Mouse (Mus musculus) heart, adult 2 months (tissue): ENCODE results near the gene Katnal1. TPM values are rescaled to one million over a fixed set of nuclear protein-coding genes. Genes with fewer than 3 reads are reported as not detected.
A peak's percentile ranks its signal among the peaks of the same experiment; 100 is the strongest.

Experiments used
- DNase-seq, 2 experiments: peaks; one replicate each; pipeline ENCODE4 v3.0.0; 2021
- H3K27ac ChIP-seq: fragments of 200-600 bp; 2 replicates; pipeline ENCODE4 v1.8.1; 2022
- H3K27me3 ChIP-seq: fragments of 200-500 bp; 2 replicates; pipeline ENCODE4 v1.6.1; 2012; ENCODE audit warnings: mild to moderate bottlenecking, low read length, inconsistent platforms, mixed read lengths; ENCODE audit not compliant: control insufficient read depth, insufficient read depth
- H3K36me3 ChIP-seq: fragments of 200-500 bp; 2 replicates; pipeline ENCODE4 v1.6.1; 2012; ENCODE audit warnings: low read length, inconsistent platforms; ENCODE audit not compliant: control insufficient read depth, insufficient read depth
- H3K4me1 ChIP-seq: fragments of 200-500 bp; 2 replicates; pipeline ENCODE4 v1.6.1; 2011; ENCODE audit warnings: low read length; ENCODE audit not compliant: control insufficient read depth, insufficient read depth
- H3K4me3 ChIP-seq: fragments of 200-600 bp; 2 replicates; pipeline ENCODE4 v1.8.1; 2022
- H3K79me2 ChIP-seq: fragments of 200-500 bp; replicated peaks from 2 replicates; pipeline ENCODE4 v1.6.1; 2012; ENCODE audit warnings: mild to moderate bottlenecking, inconsistent platforms, low read length, moderate library complexity, mixed read lengths; ENCODE audit not compliant: control insufficient read depth, insufficient read depth
- H3K9ac ChIP-seq: fragments of 200-500 bp; 2 replicates; pipeline ENCODE4 v1.6.1; 2012; ENCODE audit warnings: low read depth, mild to moderate bottlenecking, control low read depth, inconsistent platforms, low read length, mixed read lengths
- CTCF ChIP-seq: fragments of 200-600 bp; IDR thresholded peaks from 2 replicates; pipeline ENCODE4 v1.8.1; 2022; ENCODE audit warnings: antibody characterized with exemption, mild to moderate bottlenecking, moderate library complexity
- EP300 ChIP-seq: fragments of 200-500 bp; IDR thresholded peaks from 2 replicates; pipeline ENCODE4 v1.6.1; 2011; ENCODE audit warnings: low read depth, low read length, control low read depth; ENCODE audit not compliant: insufficient read depth
- POLR2A ChIP-seq: fragments of 200-500 bp; IDR thresholded peaks from 2 replicates; pipeline ENCODE4 v1.6.1; 2011; ENCODE audit warnings: mild to moderate bottlenecking, low read depth, low read length, control low read depth; ENCODE audit not compliant: insufficient read depth
- WGBS: fragments of 180-500 bp; shearing (Covaris S2); methylation state at CpG from one replicate; pipeline ENCODE4 v1.1.7; 2018; 5-methylcytosine and 5-hydroxymethylcytosine counted together
- intact Hi-C: fragments of 180-260 bp; cut with DNase I; formaldehyde crosslinking; loops from one replicate; pipeline ENCODE4 v1.15.1; 2025
- polyA plus RNA-seq: library from polyadenylated mRNA; depleted of rRNA; stranded (reverse); fragments of >200 nt; gene quantifications from 2 replicates; pipeline ENCODE4 v1.2.3, GENCODE M21; 2012
- total RNA-seq, 2 experiments: library from RNA; stranded (reverse); gene quantifications; 2 replicates each; pipeline ENCODE4 v1.2.3; 2021

Katnal1 gene
- total and polyA plus RNA-seq, 3 experiments = 4.8 to 10.4 (median 9.5) TPM

- H3K27ac ChIP-seq = no peak overlapping the region
- intact Hi-C loops = no loop called here
- no peak overlapping the region for H3K9ac ChIP-seq
- 28% methylated on average over 6 of the region's 6 CpGs for WGBS
- TF ChIP-seq POLR2A (no peak), EP300 (no peak), CTCF (no peak)
- peaks cover 9% of the 10 kb centered on the region for H3K4me1 ChIP-seq
- H3K4me3 ChIP-seq = no peak overlapping the region
- no peaks in the 10 kb centered on the region for H3K27me3 ChIP-seq
- DNase-seq = no peak
- no peaks in the 10 kb centered on the region for H3K36me3 ChIP-seq
- H3K79me2 ChIP-seq = no peaks in the 10 kb centered on the region
Observed at GRCm38 (mm10) chr5:148973019-148973668, 44.0 kb upstream of the Katnal1 start.

GRCm38 (mm10) chr5:148972167-148972566 is 43.0 kb upstream of the Katnal1 start:
- Histone ChIP-seq H3K9ac (no peak overlapping the region), H3K4me3 (no peak overlapping the region), H3K27ac (no peak overlapping the region), H3K4me1 (peaks cover 5% of the 10 kb centered on the region), H3K36me3 (no peaks in the 10 kb centered on the region), H3K79me2 (no peaks in the 10 kb centered on the region), H3K27me3 (no peaks in the 10 kb centered on the region)
- no peak for DNase-seq
- TF ChIP-seq POLR2A (no peak), EP300 (no peak), CTCF (no peak)
- intact Hi-C loops = no loop called here
- WGBS = 93% methylated on average over 8 of the region's 8 CpGs

- Histone ChIP-seq H3K9ac (no peak overlapping the region), H3K4me1 (peaks cover 10% of the 10 kb centered on the region), H3K36me3 (peaks cover 4% of the 10 kb centered on the region), H3K27me3 (no peaks in the 10 kb centered on the region), H3K4me3 (peak overlapping the region; percentile 7; the same call in 1 of the 2 replicates), H3K27ac (no peak overlapping the region), H3K79me2 (no peaks in the 10 kb centered on the region)
- WGBS = 19% methylated on average over 9 of the region's 9 CpGs
- DNase-seq = peak; percentile 51 to 64
- intact Hi-C loops = no loop called here
- TF ChIP-seq POLR2A (no peak), CTCF (no peak), EP300 (peak; percentile 66; the same call in 1 of the 2 replicates)
Observed at GRCm38 (mm10) chr5:148969648-148970047, 40.5 kb upstream of the Katnal1 start.

- no peaks in the 10 kb centered on the region for H3K79me2 ChIP-seq
- H3K27ac ChIP-seq = peak overlapping the region; percentile 38
- H3K9ac ChIP-seq = no peak overlapping the region
- WGBS = 57% methylated on average over 7 of the region's 7 CpGs
- H3K4me1 ChIP-seq = peaks cover 10% of the 10 kb centered on the region
- peaks cover 4% of the 10 kb centered on the region for H3K36me3 ChIP-seq
- no peak for DNase-seq
- TF ChIP-seq EP300 (no peak), CTCF (no peak), POLR2A (no peak)
- no peak overlapping the region for H3K4me3 ChIP-seq
- H3K27me3 ChIP-seq = no peaks in the 10 kb centered on the region
- intact Hi-C loops = no loop called here
Observed at GRCm38 (mm10) chr5:148968958-148969576, 39.9 kb upstream of the Katnal1 start.

- DNase-seq = no peak
- no peak for TF ChIP-seq EP300
- TF ChIP-seq CTCF = no peak
- no peak for TF ChIP-seq POLR2A
- H3K4me3 ChIP-seq = no peak overlapping the region
- peaks cover 10% of the 10 kb centered on the region for H3K4me1 ChIP-seq
- no peaks in the 10 kb centered on the region for H3K79me2 ChIP-seq
- H3K27me3 ChIP-seq = no peaks in the 10 kb centered on the region
- H3K36me3 ChIP-seq = peaks cover 4% of the 10 kb centered on the region
- WGBS = 78% methylated on average over 5 of the region's 5 CpGs
- H3K27ac ChIP-seq = no peak overlapping the region
- intact Hi-C loops = no loop called here
- no peak overlapping the region for H3K9ac ChIP-seq
Observed at GRCm38 (mm10) chr5:148968179-148968578, 39.1 kb upstream of the Katnal1 start.

GRCm38 (mm10) chr5:148966395-148966794 is 37.3 kb upstream of the Katnal1 start:
- peak overlapping the region; percentile 67 for H3K27ac ChIP-seq
- intact Hi-C loops = no loop called here
- no peaks in the 10 kb centered on the region for H3K27me3 ChIP-seq
- no peak overlapping the region; the same call in 1 of the 2 replicates for H3K9ac ChIP-seq
- no peaks in the 10 kb centered on the region for H3K79me2 ChIP-seq
- 45% methylated on average over 6 of the region's 6 CpGs for WGBS
- peak overlapping the region; percentile 16; the same call in 1 of the 2 replicates for H3K4me3 ChIP-seq
- H3K4me1 ChIP-seq = peaks cover 10% of the 10 kb centered on the region
- peaks cover 4% of the 10 kb centered on the region for H3K36me3 ChIP-seq
- DNase-seq = no peak
- TF ChIP-seq POLR2A (no peak), EP300 (no peak)
